Mouse (Mus musculus): Measurements from ENCODE around the gene Asxl1.
A peak's percentile ranks its signal among the peaks of the same experiment; 100 is the strongest.
"Not testable (repeated sequence)": the region's sequence is repeated elsewhere in the genome, so short reads cannot be mapped to it uniquely, and the experiment has no call there.

Asxl1 gene

DNA sequence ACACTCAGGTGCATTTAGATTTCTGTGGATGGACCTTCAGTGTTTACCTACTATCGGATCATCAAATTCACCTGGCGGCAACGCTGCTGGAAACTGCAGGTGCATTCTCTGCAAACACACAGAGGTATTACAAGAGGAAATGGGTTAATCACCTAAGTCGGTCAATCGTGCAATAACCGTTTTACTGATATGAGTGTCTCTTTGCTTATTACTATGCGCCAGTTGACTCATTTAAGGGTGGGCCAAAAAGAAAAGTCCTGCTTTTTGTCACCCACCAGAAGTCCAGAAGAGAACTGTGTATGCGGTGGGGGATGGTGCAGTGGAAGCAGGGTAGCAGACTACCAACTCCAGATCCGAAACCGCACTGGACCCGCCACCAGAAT lies 567 bp upstream of the Asxl1 start:
- no peak for DNase-seq (ENCODE audit: low spot score)

DNA sequence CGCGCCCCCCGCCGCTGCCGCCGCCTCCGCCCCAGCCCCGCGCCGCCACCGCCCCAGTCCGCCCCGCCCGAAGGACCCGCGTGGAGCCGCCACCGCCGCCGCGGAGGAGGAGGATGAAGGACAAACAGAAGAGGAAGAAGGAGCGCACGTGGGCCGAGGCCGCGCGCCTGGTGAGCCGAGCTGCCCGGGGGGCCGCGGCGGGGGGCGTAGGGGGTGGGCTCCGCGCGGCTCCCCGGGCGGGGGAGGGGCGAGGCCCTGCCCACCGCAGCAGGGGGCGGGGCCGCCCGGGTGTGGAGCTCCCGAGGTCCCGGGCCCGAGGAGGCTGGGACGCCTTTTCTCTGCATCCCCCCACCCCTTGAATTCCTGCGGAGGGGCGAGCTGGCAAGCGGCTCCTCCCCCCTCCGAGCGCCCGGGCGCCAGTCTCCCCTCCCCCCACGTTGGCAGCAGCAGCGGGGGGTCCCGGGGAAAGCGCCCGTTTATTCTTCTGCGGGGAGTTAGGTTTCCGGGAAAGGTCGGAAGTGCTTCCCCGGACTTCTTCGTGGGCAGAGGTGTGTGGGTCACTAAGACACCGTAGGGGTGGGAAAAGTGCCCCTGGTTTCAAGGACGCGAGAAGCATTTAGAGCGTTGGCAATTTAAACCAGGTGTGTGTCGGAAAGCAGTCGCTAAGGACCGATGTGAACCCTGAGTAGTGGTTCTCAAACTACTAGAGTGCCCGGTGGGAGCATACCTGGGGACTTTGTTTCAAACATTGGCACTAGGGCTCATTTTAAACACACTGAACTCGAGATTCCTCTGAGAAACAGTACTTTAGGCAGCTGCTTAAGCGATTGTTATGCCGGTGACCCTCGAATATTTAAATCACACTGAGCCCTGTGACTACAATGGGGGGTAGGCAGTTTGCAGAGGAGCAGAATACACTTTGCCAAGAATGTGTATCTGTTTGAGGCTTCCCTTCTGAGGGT lies 873 bp downstream of the Asxl1 start:
- DNase-seq (ENCODE audit: low spot score): peak; percentile 88

DNA sequence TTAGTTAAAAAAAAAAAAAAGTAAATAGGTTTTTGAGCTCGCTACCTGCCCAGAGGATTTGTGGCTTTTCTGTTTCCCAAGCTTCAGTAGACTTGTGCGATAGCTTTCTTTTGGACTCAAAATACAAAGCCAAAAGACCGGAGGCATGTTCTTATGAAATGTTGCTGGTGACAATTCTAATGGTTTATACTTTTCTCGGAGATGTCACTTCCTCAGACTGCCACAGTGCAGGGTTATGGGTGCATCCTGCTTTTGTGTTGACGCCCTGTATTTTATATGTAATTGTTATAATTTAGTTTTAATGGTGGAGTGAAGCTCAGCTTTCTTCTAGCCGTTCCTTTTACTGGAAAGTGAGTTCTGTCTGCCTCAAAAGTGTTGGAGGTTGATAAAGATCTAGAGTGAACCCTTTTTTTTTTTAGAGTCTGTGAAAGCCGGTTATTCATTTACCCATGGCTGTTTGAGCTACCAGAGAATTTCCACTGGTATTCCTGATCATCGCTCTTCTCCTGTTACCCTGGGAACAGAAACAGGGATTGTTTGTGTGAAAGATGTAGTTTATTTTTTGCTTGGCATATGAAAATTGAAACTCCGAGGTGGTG lies 1.7 kb downstream of the Asxl1 start:
- DNase-seq (ENCODE audit: low spot score): peak; percentile 18

DNA sequence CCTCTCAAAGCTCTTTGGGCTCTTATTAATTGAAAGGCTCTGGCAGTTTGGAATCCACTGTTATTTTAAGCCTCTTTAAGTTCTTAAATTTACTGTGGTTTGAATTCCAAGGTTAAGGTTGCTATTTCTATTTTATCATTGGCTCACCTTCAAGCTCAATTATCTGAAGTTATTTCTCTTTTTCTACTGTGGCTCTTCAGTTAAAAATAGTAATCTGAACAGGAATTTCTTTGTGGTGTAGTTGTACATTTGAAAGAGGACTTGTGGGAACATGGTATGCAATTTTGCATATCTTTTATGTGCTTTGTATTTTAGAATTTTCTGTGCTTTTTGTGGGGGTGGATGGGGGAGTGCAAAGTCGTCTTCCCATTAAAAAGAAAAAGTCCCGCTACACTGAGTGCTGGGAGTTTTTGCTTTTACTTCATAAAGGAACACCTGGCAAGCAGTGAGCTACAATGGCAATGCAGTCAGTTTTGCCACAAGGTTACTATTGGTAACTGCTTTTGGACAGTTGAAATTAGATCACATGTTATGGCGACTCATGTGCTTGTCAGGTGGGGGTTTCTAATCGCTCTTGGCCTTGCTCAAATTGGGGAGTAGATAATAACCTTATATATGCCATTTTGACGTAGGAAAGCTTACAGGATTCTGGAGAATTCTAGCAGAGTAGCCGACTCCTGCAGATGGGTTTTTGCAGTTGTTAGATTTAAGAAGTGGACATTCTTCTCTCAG lies 2.6 kb downstream of the Asxl1 start:
- DNase-seq (ENCODE audit: low spot score): no peak

DNA sequence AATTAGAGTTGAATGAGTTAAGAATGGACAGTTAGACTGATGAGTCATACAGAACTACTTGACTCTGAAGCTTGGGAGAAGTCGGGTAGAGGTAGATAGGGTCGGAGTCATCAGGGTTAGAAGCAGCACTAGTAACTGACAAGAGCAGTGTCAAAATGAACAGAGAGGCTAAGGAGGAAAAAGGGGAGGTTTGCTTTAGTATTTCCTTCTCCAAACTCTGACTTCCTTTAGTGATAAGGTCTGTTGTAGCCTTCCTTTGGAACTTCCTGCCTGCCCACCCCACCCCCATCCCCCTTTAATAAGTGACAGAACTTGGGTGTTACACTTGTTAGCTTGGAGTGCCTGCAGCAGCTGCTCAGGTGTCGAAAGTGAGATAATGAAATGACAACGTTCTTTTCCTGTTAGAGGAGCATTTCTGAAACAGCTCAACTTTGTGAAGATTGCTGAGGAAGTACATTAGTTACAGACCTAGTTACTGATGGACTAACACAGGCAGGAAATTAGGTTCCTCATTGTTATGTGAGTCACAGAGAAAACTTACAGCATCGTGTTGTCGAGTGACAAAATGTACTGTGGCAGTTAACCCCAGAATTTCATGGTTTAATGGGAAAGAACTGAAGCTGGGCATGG lies 5.0 kb downstream of the Asxl1 start:
- no peak for DNase-seq (ENCODE audit: low spot score)

DNA sequence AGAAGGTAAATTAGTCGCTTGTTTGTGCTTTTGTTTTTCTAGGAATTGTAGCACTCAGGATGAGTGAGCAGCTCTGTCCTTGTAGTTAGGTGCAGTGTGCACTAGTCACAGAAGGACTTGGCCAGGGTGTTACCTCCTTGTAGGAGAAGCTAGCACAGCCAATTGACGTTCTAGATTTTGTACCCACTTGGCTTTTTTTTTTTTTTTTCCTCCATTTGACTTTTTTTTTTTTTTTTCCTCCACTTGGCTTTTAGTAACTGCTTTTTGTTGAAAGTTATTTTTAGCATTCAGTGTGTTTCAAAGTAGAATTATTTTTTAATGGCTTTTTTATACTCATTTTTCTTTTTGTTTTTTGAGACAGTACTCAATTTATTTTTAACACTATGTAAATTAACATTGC lies 9.0 kb downstream of the Asxl1 start:
- no peak for DNase-seq (ENCODE audit: low spot score)

DNA sequence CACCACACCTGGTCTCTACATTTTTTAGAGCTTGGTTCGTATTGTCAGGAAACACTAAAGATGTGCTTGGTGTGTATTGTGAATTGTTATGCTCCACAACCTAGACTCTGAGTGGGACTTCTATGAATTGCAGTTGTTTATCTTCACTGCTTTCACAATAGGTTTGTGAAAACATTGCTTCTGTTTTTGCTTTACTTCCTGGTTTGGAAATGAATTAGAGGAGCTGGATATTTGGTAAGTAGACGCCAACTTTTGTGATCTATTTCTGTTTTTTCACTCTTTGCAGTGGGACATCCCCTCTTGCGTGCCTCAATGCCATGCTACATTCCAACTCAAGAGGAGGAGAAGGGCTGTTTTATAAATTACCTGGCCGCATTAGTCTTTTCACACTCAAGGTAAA lies 11.2 kb downstream of the Asxl1 start:
- DNase-seq (ENCODE audit: low spot score): no peak

DNA sequence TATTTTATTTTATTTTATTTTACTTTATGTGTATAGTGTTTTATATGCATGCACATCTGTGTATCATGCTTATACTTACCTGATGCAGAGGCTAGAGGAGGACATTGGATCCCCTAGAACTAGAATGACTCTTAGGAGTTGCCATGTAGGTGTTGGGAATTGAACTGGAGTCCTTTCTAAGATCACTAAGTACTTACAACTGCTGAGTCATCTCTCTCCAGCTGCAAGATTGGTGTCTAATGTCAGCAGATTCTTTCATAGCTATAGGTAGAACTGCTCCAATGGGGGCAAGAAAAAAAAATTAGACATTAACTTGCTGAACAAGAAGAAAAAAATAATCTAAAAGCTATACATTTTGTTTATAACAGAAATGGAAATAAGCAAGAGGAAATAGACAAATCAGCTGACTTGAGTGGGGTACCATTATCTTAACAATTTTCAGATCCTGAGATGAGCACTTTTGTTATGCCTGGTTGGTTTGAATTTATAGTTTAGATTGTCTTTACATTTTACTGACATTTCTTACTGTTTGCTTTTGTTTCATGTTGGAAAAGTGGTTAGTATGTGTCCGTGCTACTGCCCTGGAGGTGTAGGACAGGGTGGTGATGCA lies 15.6 kb downstream of the Asxl1 start:
- no peak for DNase-seq (ENCODE audit: low spot score)

DNA sequence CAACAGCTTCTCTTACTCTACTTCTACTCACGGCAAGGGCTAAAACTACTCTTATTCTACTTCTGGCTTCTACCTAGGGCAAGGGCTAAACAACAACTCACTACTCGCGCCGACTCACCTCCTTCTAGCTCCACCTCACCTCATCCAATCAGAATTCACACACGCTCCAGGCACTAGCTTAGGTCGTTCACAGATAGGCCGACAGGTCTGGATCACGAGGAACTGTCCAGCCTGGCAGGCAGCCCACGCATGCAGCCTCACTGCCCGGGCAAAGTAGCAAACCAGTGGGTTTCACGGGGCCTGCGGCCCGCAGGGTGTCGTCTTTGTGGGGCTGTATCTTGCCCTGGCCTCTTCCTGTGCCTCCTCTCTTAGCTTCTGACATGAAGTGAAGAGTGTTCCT lies 18.9 kb downstream of the Asxl1 start:
- not testable (repeated sequence) for DNase-seq (ENCODE audit: low spot score)

DNA sequence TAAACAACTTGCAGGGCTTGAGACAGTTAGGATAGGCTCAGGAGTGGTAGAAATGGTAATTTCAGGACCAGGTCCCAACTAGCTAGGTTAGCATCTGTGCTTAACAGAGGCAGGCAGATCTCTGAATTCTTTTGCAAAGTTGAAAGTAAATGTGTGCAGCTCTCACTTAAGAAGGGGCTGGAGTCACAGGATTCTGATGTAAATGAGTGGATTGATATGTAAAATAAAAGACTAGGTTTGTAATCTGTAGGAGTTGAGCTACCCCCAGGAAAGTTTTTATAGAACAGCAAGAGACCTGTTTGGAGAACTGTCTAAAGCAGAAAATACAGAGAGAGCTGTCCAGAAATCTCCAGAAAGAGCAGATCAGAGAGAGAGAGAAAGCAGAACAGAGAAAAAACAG lies 25.2 kb downstream of the Asxl1 start:
- no peak for DNase-seq (ENCODE audit: low spot score)

DNA sequence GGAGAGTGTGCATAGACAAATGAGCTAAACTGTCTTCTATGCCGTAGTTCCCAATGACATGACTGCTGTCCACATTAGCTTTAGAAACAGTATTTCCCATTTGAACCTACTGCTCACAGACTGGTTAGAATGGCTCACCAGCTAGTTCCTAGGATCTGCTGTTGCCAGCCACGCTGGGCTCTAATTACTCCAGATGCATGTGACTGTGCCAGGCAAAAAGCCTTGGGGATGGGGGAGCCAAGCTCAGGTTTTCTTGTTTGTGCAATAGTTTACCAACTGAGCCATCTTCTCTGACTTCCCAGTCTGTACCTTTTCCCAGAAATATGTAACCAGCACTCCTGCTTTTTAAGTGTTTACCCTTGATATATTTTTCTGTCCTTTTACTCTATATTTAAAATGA lies 29.8 kb downstream of the Asxl1 start:
- DNase-seq (ENCODE audit: low spot score): no peak

DNA sequence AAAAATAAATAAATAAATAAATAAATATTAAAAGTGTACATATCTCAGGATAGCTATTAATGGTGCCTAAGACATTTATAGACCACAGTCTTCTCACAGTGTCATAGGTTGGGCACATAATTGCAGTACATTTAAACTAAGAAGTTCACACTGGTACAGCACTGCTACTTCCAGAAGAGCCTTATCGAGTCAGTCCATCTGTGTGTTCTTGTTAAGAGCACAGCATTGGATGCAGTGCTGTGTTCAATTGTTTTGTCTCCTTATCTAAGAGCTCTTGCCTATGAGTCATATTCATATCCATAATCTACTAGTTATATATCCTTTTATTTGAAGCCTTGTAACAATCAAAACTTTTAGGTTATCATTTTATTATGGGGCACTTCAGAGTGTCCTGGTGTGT lies 34.9 kb downstream of the Asxl1 start:
- no peak for DNase-seq (ENCODE audit: low spot score)

DNA sequence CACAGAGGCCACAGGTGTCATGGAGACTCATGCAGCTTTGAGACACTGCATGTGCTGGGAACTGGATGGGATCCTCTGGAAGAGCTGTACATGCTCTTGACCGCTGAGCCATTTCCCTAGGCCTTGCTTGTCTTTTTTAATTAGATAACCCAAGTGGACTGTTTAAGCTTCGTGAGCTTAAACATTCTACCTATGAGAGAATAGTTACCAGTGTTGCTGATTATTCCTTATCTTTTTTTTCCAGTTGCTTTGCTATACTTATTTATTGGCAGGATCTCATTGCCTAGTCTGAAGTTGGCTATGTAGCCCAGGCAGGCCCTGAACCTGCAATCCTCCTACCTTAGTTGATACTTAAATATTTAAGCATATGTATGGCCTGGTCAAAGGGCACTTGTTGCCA lies 44.2 kb downstream of the Asxl1 start:
- no peak for DNase-seq (ENCODE audit: low spot score)

DNA sequence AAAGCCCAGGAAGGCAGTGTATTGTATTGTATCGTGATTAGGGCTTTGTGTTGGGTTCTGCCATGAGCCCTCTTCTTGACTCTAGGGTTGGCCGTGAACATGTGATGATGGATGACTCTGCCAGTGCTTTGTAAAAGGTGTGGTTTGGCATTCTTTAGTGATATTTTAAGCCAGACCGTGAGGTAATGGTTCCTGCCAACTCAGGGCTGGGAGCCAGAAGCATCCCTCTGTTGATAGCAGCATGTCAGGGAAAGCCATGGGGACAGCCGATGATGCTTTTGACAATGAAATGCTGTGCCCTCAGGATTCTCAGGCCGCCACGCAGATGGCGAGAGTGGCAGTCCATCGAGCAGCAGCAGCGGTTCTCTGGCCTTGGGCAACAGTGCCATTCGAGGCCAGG lies 47.4 kb downstream of the Asxl1 start:
- DNase-seq (ENCODE audit: low spot score): no peak

DNA sequence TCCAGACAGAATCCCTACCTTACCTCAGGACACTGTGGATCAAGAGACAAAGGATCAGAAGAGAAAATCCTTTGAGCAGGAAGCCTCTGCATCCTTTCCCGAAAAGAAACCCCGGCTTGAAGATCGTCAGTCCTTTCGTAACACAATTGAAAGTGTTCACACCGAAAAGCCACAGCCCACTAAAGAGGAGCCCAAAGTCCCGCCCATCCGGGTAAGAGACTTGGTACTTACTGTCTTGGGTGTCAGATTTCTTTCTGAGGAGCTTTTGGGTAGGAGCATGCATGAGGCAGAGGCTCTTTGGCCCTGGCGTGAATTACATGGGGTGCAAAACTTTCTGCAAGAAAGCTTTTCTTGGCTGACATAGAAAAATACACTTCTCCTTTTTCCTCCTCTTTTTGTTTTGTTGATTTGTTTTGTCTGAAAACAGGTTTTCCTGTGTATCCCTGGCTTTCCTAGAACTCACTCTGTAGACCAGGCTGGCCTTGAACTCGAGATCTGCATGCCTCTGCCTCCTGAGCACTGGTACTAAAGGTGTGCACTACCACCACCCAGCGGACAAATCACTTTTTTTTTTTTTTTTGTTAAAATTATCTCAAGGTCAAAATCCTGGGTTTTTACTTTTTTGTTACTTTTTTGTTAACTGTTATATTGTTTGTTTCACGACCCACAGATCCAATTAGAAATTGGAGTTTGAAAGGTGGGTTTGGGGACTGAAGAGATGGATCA lies 52.3 kb downstream of the Asxl1 start:
- no peak for DNase-seq (ENCODE audit: low spot score)

DNA sequence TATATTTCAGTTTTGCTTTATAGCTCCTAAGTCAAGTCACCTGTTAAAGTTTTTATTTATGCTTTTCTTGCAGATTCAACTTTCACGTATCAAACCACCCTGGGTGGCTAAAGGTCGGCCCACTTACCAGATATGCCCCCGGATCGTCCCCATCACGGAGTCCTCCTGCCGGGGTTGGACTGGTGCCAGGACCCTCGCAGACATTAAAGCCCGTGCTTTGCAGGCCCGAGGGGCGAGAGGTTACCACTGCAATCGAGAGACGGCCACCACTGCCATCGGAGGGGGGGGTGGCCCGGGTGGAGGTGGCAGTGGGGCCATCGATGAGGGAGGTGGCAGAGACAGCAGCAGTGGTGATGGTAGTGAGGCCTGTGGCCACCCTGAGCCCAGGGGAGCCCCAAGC lies 53.5 kb downstream of the Asxl1 start:
- DNase-seq (ENCODE audit: low spot score): no peak

DNA sequence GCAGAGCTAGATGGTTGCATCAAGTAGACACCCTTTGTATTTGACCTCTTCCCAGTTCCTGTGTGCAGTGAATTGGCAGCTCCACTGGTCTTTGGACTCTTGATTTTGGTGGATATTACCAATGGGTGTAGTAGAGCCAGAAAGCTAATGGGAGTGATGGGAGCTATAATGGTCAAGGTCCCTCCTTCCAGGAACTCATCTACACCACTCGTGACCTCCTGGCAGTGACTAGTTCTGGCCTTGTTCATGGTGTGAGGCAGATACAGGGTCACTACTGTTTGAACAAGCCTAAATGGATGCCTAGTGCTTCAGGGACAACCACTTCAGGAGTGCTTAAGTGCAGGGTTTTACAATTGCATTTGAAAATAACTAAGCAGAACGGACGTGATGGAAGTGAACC lies 58.4 kb downstream of the Asxl1 start:
- no peak for DNase-seq (ENCODE audit: low spot score)

DNA sequence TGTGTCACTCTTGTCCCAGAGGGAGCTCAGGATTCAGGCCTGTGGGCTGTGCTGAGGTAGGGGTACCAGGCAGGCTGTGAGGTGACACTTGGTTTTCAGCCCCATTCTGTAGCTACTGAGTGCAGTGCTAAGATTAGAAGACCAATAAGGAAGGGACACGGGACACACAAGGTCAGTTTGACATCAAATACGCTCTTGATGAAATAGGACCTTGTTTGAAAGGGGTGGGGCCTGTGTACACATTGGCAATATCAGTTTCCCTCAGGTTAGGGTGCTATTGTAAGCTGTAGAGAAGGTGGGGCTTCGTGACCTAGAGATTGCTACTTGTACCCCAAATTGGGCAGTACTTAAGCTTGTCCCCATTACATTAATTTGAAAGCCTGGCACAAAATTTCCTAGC lies 59.3 kb downstream of the Asxl1 start:
- no peak for DNase-seq (ENCODE audit: low spot score)

DNA sequence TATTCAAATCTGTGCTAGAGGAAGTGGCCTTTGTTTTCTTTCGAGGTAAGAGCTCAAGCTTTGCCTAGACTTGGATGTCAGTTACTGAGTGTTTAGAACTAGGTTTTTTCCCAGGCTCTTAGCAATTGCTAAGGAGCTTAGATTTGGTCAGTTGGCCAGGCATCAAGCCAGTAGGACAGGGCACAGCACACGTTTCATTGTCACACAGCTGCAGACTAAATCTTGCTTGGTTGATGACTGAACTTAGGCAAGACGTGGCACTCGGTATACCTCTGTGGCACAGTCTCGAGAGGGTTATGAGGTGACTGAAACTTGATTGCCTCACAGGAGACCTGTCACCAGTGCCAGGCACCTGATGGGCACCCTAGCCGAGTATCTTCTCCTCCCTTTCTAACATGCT lies 61.3 kb downstream of the Asxl1 start:
- no peak for DNase-seq (ENCODE audit: low spot score)

DNA sequence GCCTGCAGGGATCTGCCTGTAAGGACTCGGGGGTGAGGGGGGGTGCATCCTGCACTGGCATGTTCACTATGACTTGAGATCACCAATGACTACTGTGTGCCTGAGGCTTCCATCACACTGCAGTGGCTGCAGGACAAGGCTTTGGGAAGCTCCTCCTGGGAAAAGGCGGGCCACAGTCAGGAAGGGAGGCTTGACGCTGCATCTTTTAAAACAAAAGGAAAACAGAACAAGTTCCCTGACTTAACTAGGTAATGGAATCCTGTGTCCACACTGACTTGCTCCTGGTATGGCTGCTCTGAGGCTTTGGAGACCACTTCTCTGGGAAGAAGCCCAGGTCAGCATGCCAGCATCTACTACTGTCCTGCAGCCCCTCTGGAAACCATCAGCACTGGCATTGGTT lies 63.3 kb downstream of the Asxl1 start:
- no peak for DNase-seq (ENCODE audit: low spot score)

DNA sequence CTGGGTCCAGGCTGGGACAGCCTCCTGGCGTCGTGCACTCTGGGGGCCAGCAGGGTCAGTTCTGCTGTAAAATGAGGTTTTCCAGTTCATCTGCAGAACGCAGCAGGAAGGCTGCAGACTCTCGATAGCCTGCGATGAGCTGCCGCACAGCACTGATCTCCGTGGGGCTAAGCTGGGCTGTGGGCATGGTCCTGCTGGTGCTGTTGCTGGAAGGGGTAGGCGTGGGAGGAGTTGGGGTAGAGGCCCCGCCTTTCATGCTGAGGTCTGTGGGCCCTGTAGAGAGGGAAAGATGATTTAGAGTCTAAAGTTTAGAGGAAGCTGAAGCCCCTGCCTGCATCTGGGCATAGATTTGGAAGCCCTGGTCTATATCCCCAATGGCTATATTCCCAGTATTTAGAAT lies 65.9 kb downstream of the Asxl1 start:
- no peak for DNase-seq (ENCODE audit: low spot score)

DNA sequence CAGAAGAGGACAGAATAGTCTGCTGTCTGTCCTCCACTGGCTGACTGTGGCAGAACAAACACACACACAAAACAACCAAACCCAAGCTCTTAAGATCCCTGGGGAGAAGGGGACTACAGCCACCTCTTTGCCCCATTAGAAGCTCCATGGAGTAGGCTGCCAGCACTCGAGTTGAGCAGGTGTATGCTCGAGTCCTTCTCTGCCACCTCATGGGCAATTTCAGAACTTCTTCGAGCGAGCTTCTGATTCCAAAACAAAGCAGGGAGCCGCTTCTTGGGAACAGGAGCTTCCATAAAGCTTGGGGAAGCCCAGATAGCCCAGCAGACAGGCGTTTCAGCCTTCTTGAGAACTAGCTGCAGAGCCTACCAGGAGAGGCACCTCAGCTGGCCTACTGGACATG lies 66.9 kb downstream of the Asxl1 start:
- no peak for DNase-seq (ENCODE audit: low spot score)
